Mouse (Mus musculus) embryo, embryonic 10 days (tissue): ENCODE measurements around the gene Minos1.
A peak's percentile ranks its signal among the peaks of the same experiment; 100 is the strongest.

ENCODE experiments used
- DNase-seq: peaks from one replicate; pipeline ENCODE4 v3.0.0-alpha.2; 2015; ENCODE audit warnings: low spot score

Gene Minos1

GRCm38 (mm10) chr4:139059569-139059968 is 71.3 kb downstream of the Minos1 start:
- peak; percentile 86 for DNase-seq

GRCm38 (mm10) chr4:139058029-139058428 is 72.9 kb downstream of the Minos1 start:
- no peak for DNase-seq

- no peak for DNase-seq
Observed at GRCm38 (mm10) chr4:139057291-139057690, 73.6 kb downstream of the Minos1 start.

GRCm38 (mm10) chr4:139055744-139056143 is 75.2 kb downstream of the Minos1 start:
- DNase-seq, result no peak

- no peak for DNase-seq
Observed at GRCm38 (mm10) chr4:139055336-139055735, 75.6 kb downstream of the Minos1 start.

- DNase-seq, result no peak
Observed at GRCm38 (mm10) chr4:139054300-139054923, 76.5 kb downstream of the Minos1 start.

- no peak for DNase-seq
Observed at GRCm38 (mm10) chr4:139053391-139053790, 77.5 kb downstream of the Minos1 start.

GRCm38 (mm10) chr4:139052796-139053195 is 78.1 kb downstream of the Minos1 start:
- DNase-seq, result no peak
